Mouse (Mus musculus) lung, postnatal 14 days (tissue): ENCODE data around the gene Fmo5.

ENCODE experiments used
- DNase-seq: peaks from one replicate; pipeline ENCODE4 v3.0.0; 2021

The Fmo5 gene

DNA sequence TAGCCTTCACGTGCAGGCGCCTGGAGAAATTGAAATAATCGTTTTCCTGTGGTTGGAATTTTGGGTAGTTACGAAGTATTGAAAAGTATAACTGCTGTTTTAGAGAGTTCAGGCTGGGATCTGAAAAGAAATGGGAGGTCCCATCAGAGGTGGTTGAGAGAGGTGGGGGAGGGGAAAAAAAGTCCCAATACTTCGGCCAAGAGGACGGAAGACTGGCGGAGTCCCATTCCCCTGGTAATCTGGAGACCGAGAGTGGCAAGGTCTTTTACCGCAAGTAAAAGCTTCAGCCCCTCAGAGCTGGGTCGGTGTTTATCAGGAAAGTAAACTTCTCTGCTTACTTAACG lies 53.5 kb downstream of the Fmo5 start:
- no peak for DNase-seq

DNA sequence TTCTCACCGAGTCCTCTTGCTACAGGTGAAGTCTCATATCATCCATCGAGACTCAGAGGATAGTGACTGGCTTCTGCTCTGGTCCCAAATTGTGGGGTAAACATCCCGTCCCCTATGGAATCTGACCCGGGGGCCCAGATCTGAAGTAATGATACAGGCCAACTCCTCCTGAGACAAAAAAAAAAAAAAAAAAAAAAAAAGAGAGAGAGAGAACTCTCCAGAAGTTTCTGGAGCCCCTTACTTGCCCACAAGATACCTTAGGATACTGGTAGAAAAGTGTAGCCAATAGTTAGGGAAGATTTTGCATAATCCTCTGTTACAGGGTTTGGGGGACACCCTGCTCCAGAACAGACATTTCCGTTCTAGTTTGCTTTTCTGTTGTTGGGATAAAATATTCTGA lies 54.0 kb downstream of the Fmo5 start:
- no peak for DNase-seq

GRCm38 (mm10) chr3:97683560-97684195 lies 55.1 kb downstream of the Fmo5 start:
- DNase-seq, result peak; percentile 45

GRCm38 (mm10) chr3:97686372-97687117 lies 57.9 kb downstream of the Fmo5 start:
- DNase-seq, result no peak

DNA sequence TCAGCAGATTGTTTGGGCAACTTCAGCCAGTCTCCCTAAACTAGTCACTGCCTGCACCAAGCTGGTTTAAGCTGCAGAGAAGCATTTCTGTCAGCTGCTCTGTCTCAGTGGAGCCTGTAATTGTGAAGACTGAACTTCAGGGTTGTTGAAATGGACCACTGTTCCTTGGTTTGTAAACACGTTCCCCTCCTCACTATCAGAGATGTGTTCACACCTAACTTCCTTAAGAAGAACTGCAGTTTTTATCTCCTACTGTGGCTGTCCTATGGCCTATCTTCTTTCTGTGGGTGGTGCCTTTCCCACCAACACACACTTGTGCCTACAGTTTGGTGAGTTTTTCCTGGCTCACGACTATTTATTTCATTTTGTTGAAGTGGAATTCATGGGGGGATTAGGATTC lies 60.7 kb downstream of the Fmo5 start:
- DNase-seq, result no peak

GRCm38 (mm10) chr3:97690590-97690989 lies 62.0 kb downstream of the Fmo5 start:
- no peak for DNase-seq

DNA sequence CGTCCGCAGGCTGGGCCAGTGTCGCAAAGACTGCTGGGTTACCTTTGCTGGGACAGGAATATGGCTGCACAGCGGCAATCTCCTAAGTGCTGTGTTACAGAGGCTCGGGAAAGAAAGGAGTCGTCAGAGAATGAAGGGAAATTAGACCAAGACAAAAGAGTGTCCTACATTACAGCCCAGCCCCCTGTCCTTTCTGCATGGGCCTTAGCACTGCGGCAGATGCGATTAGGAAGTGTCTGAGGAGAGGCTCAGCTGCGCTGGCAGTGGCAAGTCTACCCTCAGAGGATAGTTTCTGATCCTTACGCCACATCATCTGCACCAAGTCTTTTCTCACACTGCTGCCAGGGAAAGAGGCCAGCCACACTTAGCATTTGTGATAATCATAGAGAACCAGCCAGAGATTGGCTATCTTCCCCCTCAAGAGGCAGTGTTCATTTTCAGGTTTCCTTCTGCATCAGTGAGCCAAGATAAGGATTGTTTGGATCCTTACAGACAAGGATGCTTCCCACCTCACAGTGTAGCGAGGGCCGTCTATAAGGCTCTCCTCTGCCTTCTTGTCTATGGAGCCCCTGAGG lies 62.9 kb downstream of the Fmo5 start:
- no peak for DNase-seq

DNA sequence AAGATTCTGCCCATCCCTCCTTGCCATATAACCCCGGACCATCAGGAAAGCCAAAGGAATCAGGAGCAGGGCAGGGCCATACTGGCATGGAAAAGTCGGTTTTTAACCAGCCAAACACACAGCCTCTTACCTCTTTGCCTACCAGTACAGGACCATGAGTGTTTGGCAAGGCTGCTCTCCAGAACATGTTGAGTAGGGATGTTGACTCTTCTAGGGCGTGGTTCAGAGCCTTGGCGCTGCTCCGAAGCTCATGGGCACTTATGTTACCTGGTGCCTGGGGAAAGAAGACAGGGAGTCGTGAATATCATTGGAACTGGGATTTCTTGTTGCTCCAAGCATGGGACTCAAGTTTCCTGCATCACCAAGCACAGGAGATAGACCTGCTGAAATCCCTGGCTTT lies 65.2 kb downstream of the Fmo5 start:
- DNase-seq, result peak; percentile 20

GRCm38 (mm10) chr3:97696866-97697265 lies 68.3 kb downstream of the Fmo5 start:
- no peak for DNase-seq

- no peak for DNase-seq
Observed at GRCm38 (mm10) chr3:97697291-97697690, 68.7 kb downstream of the Fmo5 start.

DNA sequence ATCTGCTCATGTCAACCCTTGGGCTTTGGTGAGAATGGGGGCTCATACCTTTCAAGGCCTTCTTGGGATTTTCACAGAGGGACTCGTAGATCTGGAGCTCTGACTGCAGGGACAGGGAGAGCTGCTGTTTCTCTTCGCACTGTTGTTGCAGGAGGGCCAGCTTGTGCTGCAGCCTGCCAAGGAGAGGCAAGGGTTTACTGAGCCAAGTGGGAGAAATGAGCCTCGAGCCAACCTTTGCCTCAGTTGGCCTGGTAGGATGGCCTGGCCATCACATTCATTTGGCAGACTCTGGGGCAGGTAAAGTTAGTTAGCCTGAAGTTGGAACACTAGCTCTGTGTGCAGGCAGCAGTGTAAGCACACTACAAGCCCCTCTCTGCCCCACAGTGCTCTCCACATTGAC lies 70.5 kb downstream of the Fmo5 start:
- no peak for DNase-seq

DNA sequence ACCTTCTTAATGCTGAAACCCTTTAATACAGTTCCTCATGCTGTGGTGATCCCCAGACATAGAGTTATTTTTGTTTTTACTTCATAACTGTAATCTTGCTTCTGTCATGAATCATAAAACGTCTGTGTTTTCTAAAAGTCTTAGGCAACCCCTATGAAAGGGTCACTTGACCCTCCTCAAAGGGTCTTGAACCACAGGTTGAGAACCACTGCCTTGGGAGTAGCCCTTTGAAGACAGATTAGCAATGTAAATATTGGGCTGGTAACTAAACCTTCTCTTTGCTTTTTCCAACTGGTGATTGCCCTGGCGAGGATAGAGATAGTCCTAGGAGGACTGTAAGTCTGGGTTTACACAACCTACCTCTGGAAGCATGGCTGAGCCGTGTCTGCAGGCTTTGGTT lies 72.6 kb downstream of the Fmo5 start:
- no peak for DNase-seq

DNA sequence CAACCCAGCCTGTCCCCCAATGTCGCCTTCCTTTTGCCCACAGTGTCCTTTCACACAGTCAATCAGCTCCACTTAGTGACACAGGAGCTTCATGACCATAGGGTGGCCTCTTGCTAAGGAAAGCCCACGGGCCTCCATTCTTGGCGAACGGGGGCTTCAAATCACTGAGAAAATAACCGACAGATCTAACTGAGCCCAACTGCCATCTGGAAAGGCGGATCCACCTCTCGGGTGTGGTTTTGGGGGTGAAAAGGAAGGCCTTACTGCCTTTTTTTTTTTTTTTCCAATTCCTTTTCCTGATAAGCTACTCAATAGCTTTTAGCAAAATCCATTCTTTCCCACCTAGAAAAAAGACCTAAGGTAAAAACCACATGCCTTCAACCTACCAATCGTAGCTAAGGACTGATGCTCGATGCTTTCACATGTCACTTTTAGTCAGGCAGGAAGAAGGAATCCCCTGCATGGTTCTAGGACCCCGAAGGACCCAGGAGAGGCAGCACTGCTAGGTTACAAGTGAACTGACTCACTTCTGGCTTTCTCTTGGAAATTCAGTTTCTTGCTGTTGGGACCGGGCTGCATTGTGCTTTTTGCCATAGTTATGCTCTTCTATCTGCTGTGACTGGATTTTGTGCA lies 74.0 kb downstream of the Fmo5 start:
- no peak for DNase-seq
